Mouse (Mus musculus) stomach, embryonic 16.5 days (tissue): ENCODE data around the gene Esrp2. TPM values are rescaled to one million over a fixed set of nuclear protein-coding genes. Genes with fewer than 3 reads are reported as not detected.

ENCODE experiments used
- ATAC-seq: fragments of 200-750 bp; cut with Nextera tagmentation; 2 replicates; pipeline ENCODE4 v1.8.0; 2017; ENCODE audit warnings: moderate number of reproducible peaks, moderate TSS enrichment; ENCODE audit not compliant: insufficient read depth, low FRiP score
- H3K27ac ChIP-seq: fragments of 300-500 bp; sonication (generic); 2 replicates; pipeline ENCODE4 v1.5.1; 2014; ENCODE audit warnings: low read length
- H3K27me3 ChIP-seq: fragments of 300-500 bp; sonication (generic); 2 replicates; pipeline ENCODE4 v1.6.1; 2014; ENCODE audit warnings: low read length, control low read depth, mixed read lengths; ENCODE audit not compliant: control insufficient read depth, insufficient read depth
- H3K36me3 ChIP-seq: fragments of 300-500 bp; sonication (generic); 2 replicates; pipeline ENCODE4 v1.6.1; 2014; ENCODE audit warnings: low read length; ENCODE audit not compliant: control insufficient read depth, insufficient read depth
- H3K4me1 ChIP-seq: fragments of 300-500 bp; sonication (generic); 2 replicates; pipeline ENCODE4 v1.6.1; 2014; ENCODE audit warnings: low read length, control low read depth, mixed read lengths; ENCODE audit not compliant: control insufficient read depth, insufficient read depth
- H3K4me2 ChIP-seq: fragments of 300-500 bp; sonication (generic); 2 replicates; pipeline ENCODE4 v1.6.1; 2014; ENCODE audit warnings: low read depth, low read length, mixed read lengths
- H3K4me3 ChIP-seq: fragments of 300-500 bp; sonication (generic); replicated peaks from 2 replicates; pipeline ENCODE4 v1.5.1; 2014; ENCODE audit warnings: mild to moderate bottlenecking, low read length
- H3K9ac ChIP-seq: fragments of 300-500 bp; sonication (generic); 2 replicates; pipeline ENCODE4 v1.6.1; 2014; ENCODE audit warnings: low read length
- H3K9me3 ChIP-seq: fragments of 300-500 bp; sonication (generic); replicated peaks from 2 replicates; pipeline ENCODE4 v1.6.1; 2016; ENCODE audit warnings: low read length, control low read depth; ENCODE audit not compliant: control insufficient read depth
- WGBS: fragments of 180-500 bp; shearing (Covaris S2); extraction: QIAGEN DNeasy Blood & Tissue Kit; methylation state at CpG from one replicate; pipeline ENCODE4 v1.1.7; 2014; 5-methylcytosine and 5-hydroxymethylcytosine counted together
- polyA plus RNA-seq: library from polyadenylated mRNA; unstranded; fragments of >200 nt; fragmentation: Nextera tagmentation; extraction: Ambion mirVana; gene quantifications from 2 replicates; pipeline ENCODE4 v1.2.1, GENCODE M21; 2015

Gene Esrp2
- polyA plus RNA-seq, 1 experiment from 2014 or later, result 62.6 TPM

DNA sequence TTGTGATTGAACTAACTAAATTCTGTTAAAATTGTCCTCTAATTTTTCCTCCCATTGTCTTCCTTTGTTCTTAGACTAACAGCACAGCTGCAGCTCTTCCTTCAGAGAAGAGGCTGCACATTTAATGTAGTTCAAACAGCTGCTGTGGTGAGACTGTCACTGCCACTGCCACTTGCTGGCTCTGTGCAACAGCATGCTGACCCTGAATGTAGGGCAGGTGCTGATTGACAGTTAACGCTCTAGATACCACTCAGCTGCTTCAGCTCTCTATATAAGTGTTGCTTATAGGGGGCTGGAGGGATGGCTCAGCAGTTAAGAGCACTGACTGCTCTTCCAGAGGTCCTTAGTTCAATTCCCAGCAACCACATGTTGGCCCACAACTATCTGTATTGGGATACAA, 24.3 kb downstream of the Esrp2 start:
- no peaks in the 10 kb centered on the region for H3K27me3 ChIP-seq
- no peaks in the 10 kb centered on the region for H3K9me3 ChIP-seq
- H3K36me3 ChIP-seq, result peaks cover 21% of the 10 kb centered on the region
- H3K4me1 ChIP-seq, result no peaks in the 10 kb centered on the region
- H3K9ac ChIP-seq, result no peak overlapping the region
- no peak overlapping the region for H3K4me3 ChIP-seq
- no peak overlapping the region for H3K27ac ChIP-seq
- ATAC-seq, result no peak
- no peak overlapping the region for H3K4me2 ChIP-seq
- 82% methylated on average over 1 of the region's 1 CpGs for WGBS

DNA sequence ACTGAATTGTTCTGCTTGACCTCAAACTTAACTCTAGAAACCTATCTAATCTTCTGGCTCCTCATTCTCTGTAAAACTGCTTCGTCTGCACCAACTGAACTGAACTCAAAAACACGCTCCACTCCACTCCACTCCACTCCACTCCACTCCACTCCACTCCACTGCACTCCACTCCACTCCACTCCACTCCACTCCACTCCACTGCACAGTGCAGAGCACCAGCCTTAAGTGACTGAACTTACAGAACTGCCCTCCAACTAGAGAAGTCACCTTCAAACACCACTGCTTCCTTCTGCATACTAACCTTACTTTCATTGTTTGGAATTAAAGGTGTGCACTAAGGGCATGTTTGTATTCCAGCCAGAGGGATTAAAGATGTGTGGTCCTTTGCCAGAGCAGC, 24.7 kb downstream of the Esrp2 start:
- Histone ChIP-seq H3K27me3 (no peaks in the 10 kb centered on the region), H3K9ac (no peak overlapping the region), H3K4me3 (no peak overlapping the region), H3K4me2 (no peak overlapping the region), H3K27ac (no peak overlapping the region), H3K36me3 (peaks cover 21% of the 10 kb centered on the region), H3K4me1 (no peaks in the 10 kb centered on the region), H3K9me3 (no peaks in the 10 kb centered on the region)
- no peak for ATAC-seq
- WGBS, result 83% methylated on average over 2 of the region's 2 CpGs

DNA sequence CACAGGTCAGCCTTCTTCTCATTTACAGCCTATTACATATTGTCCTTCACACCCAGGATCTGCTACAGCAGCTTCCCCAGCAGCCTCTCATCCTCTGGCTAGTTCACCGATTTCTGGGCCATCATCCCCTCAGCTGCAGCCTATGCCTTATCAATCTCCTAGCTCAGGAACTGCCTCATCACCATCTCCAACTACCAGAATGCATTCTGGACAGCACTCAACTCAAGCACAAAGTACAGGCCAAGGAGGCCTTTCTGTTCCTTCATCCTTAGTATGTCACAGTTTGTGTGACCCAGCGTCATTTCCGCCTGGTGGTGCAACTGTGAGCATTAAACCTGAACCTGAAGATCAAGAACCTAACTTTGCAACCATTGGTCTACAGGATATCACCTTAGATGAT, 28.0 kb downstream of the Esrp2 start:
- no peak for ATAC-seq
- H3K27ac ChIP-seq, result no peak overlapping the region
- 95% methylated on average over 3 of the region's 3 CpGs for WGBS

DNA sequence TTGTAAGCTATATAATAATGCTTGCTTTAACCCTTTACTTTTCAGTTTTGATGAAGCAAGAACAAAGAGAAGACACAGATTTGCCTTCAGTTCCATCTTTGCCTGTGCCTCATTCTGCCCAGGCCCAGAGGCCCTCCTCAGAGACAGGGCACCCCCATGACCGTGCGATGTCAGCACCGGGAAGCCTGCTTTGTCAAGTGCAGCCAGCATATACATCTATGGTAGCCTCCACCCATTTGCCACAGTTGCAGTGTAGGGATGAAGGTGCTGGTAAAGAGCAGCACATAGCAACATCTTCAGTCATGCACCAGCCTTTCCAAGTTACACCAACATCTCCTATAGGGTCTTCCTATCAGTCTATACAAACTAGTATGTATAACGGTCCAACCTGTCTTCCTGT, 28.7 kb downstream of the Esrp2 start:
- Histone ChIP-seq H3K4me2 (no peak overlapping the region), H3K4me1 (no peaks in the 10 kb centered on the region), H3K27ac (no peak overlapping the region), H3K9me3 (no peaks in the 10 kb centered on the region), H3K4me3 (no peak overlapping the region), H3K27me3 (no peaks in the 10 kb centered on the region), H3K36me3 (peaks cover 12% of the 10 kb centered on the region; the same call in 1 of the 2 replicates), H3K9ac (no peak overlapping the region)
- 92% methylated on average over 4 of the region's 4 CpGs for WGBS
- no peak for ATAC-seq

More for the DNA sequence above, 28.0 kb downstream of the Esrp2 start:
- Histone ChIP-seq H3K4me3 (no peak overlapping the region), H3K9me3 (no peaks in the 10 kb centered on the region), H3K27me3 (no peaks in the 10 kb centered on the region), H3K4me1 (no peaks in the 10 kb centered on the region), H3K4me2 (no peak overlapping the region), H3K9ac (no peak overlapping the region), H3K36me3 (peaks cover 12% of the 10 kb centered on the region; the same call in 1 of the 2 replicates)

DNA sequence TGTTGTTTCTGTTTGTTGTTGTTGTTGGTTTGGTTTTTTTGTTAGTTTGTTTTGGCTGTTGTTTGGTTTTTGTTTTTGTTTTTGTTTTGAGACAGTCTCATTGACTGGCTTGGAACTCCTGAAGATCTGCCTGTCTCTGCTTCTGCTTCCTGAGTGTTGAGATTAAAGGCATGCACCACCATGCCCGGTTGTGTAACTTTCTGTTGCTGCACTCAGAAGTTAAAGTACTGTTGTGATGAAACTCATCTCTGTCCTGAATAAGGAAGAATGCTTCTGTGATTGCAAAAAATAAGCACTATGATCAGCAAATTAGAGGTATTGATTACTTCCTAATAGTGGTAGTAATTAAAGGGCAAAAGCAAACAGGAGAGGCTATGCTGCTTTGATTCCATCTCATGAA, 30.6 kb downstream of the Esrp2 start:
- Histone ChIP-seq H3K27me3 (no peaks in the 10 kb centered on the region), H3K4me3 (no peak overlapping the region), H3K4me1 (no peaks in the 10 kb centered on the region), H3K27ac (no peak overlapping the region), H3K4me2 (no peak overlapping the region), H3K9ac (no peak overlapping the region), H3K36me3 (peaks cover 14% of the 10 kb centered on the region; the same call in 1 of the 2 replicates), H3K9me3 (no peaks in the 10 kb centered on the region)
- ATAC-seq, result no peak
- WGBS, result 74% methylated on average over 1 of the region's 1 CpGs

DNA sequence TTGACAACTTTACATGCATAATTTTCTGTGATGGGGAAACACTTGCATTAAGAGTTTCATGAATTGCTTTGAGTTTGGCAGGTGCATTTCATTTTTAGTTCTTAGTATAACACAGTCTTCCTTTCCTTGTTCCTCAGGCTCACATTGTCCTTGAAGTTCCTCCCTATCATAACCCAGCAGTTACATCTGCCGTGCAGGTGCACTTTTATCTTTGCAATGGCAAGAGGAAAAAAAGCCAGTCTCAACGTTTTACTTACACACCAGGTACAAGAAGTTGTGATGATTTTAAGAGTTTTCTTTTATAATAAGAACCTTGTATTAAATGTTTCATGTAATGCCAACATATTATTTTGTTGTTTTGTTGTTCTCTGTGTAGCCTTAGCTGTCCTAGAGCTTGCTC, 32.9 kb downstream of the Esrp2 start:
- Histone ChIP-seq H3K27me3 (no peaks in the 10 kb centered on the region), H3K4me3 (no peak overlapping the region), H3K4me2 (no peak overlapping the region), H3K27ac (no peak overlapping the region), H3K36me3 (peaks cover 13% of the 10 kb centered on the region; the same call in 1 of the 2 replicates), H3K9ac (no peak overlapping the region), H3K9me3 (no peaks in the 10 kb centered on the region), H3K4me1 (no peaks in the 10 kb centered on the region)
- 80% methylated on average over 2 of the region's 2 CpGs for WGBS
- no peak for ATAC-seq

DNA sequence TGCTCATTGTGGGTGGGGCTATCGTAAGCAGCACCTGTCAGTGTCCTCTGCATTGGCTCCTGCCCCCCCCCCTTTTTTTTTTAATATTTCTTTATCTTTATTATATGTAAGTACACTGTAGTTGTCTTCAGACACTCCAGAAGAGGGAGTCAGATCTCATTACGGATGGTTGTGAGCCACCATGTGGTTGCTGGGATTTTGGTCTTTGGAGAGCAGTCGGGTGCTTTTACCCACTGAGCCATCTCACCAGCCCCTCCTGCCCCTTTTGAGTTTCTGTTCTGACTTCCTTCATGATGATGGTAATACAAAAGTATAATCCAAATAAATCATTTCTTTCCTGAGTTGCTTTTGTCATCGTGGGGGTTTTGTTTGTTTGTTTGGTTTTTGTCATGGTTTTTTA, 34.5 kb downstream of the Esrp2 start:
- Histone ChIP-seq H3K4me2 (no peak overlapping the region), H3K27me3 (no peaks in the 10 kb centered on the region), H3K36me3 (peaks cover 5% of the 10 kb centered on the region; the same call in 1 of the 2 replicates), H3K9me3 (no peaks in the 10 kb centered on the region), H3K4me1 (no peaks in the 10 kb centered on the region), H3K4me3 (no peak overlapping the region), H3K9ac (no peak overlapping the region), H3K27ac (no peak overlapping the region)
- ATAC-seq, result no peak
- 84% methylated on average over 4 of the region's 4 CpGs for WGBS

Other genes with a start within 250 kb of the Esrp2 start
- gene Nrn1l, start 243.4 kb downstream of the Esrp2 start, polyA plus RNA-seq, result 0.55 TPM in 1 of 2 replicates, not detected in the other
- 30.4 and 33.1 TPM in 2 replicates for gene Pskh1, start 236.5 kb downstream of the Esrp2 start, polyA plus RNA-seq
- gene Ctrl, start 203.1 kb downstream of the Esrp2 start, polyA plus RNA-seq, result 3.9 and 5.9 TPM in 2 replicates
- 55.0 and 59.5 TPM in 2 replicates for gene Psmb10, start 198.5 kb downstream of the Esrp2 start, polyA plus RNA-seq
- 4.2 and 5.0 TPM in 2 replicates for gene Lcat, start 193.6 kb downstream of the Esrp2 start, polyA plus RNA-seq
- 35.4 and 44.9 TPM in 2 replicates for gene Slc12a4, start 170.9 kb downstream of the Esrp2 start, polyA plus RNA-seq
- not detected in 2 replicates for gene Dpep3, start 157.5 kb downstream of the Esrp2 start, polyA plus RNA-seq
- gene Dus2, start 145.6 kb downstream of the Esrp2 start, polyA plus RNA-seq, result 18.3 and 18.5 TPM in 2 replicates
- gene Dpep2nb, start 131.0 kb downstream of the Esrp2 start, polyA plus RNA-seq, result not detected in 2 replicates
- gene Ddx28, start 125.1 kb downstream of the Esrp2 start, polyA plus RNA-seq, result 14.8 and 16.5 TPM in 2 replicates
- 4.7 and 5.3 TPM in 2 replicates for gene Nfatc3, start 78.1 kb downstream of the Esrp2 start, polyA plus RNA-seq
- 13.7 and 14.9 TPM in 2 replicates for gene Pla2g15, start 13.4 kb upstream of the Esrp2 start, polyA plus RNA-seq
- 28.7 and 33.2 TPM in 2 replicates for gene Slc7a6, start 31.9 kb upstream of the Esrp2 start, polyA plus RNA-seq
- gene Slc7a6os, start 74.0 kb upstream of the Esrp2 start, polyA plus RNA-seq, result 25.5 and 26.3 TPM in 2 replicates
- 43.8 and 44.7 TPM in 2 replicates for gene Prmt7, start 74.0 kb upstream of the Esrp2 start, polyA plus RNA-seq
- 24.5 and 30.8 TPM in 2 replicates for gene Smpd3, start 201.0 kb upstream of the Esrp2 start, polyA plus RNA-seq